Mouse (Mus musculus): ENCODE data around the gene Opcml.

DNA sequence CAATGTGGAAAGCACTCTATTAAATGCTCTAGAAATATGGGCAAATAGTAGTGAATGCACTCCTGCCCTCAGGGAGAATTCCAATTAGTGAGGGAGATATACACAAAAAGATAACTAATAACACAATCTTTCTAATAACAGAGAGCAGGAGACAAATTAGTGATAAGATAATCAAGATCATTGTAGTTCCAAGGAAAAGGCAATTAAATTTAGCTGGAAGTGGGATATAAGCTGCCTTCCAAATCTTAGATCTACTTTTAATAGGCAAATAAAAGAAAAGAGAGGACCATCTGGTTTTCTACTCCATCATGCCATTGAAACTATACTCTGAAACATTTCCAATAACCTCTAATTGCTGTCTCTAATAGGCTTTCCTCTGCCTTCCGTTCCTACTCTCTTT, 742.6 kb downstream of the Opcml start:
- TF ChIP-seq CTCF (IDR thresholded peaks at IDR 0.05; ENCODE audit: control insufficient read depth, insufficient read depth, low read length): no peak
- TF ChIP-seq POLR2A (IDR thresholded peaks at IDR 0.05; ENCODE audit: borderline replicate concordance, control insufficient read depth, low read depth, low read length): no peak
